Mouse (Mus musculus) liver, postnatal 0 days (tissue): ENCODE measurements around the gene Oas3. TPM values are rescaled to one million over a fixed set of nuclear protein-coding genes. Genes with fewer than 3 reads are reported as not detected.

Experiments
- ATAC-seq: fragments of 200-750 bp; cut with Nextera tagmentation; 2 replicates; pipeline ENCODE4 v1.8.0; 2017; ENCODE audit warnings: mild to moderate bottlenecking, moderate library complexity
- DNase-seq: peaks from one replicate; pipeline ENCODE4 v3.0.0-alpha.2; 2016
- H3K27ac ChIP-seq: fragments of 300-500 bp; sonication (generic); 2 replicates; pipeline ENCODE4 v1.5.1; 2014; ENCODE audit warnings: antibody characterized with exemption, moderate library complexity, mild to moderate bottlenecking, low read depth
- H3K27me3 ChIP-seq: fragments of 300-500 bp; sonication (generic); 2 replicates; pipeline ENCODE4 v1.6.1; 2014; ENCODE audit warnings: low read length, control low read depth, mixed read lengths; ENCODE audit not compliant: insufficient read depth
- H3K36me3 ChIP-seq: fragments of 300-500 bp; sonication (generic); replicated peaks from 2 replicates; pipeline ENCODE4 v1.6.1; 2014; ENCODE audit warnings: mild to moderate bottlenecking, control low read depth, low read length, moderate library complexity, mixed read lengths; ENCODE audit not compliant: insufficient read depth
- H3K4me1 ChIP-seq: fragments of 300-500 bp; sonication (generic); 2 replicates; pipeline ENCODE4 v1.6.1; 2014; ENCODE audit warnings: antibody characterized with exemption, mild to moderate bottlenecking, control low read depth; ENCODE audit not compliant: insufficient read depth
- H3K4me2 ChIP-seq: fragments of 300-500 bp; sonication (generic); 2 replicates; pipeline ENCODE4 v1.6.1; 2014; ENCODE audit warnings: low read depth, mild to moderate bottlenecking, low read length, moderate library complexity, mixed read lengths
- H3K4me3 ChIP-seq: fragments of 300-500 bp; sonication (generic); 2 replicates; pipeline ENCODE4 v1.5.1; 2014; ENCODE audit warnings: low read depth, low read length
- H3K9ac ChIP-seq: fragments of 300-500 bp; sonication (generic); replicated peaks from 2 replicates; pipeline ENCODE4 v1.6.1; 2014; ENCODE audit warnings: mild to moderate bottlenecking, moderate library complexity
- H3K9me3 ChIP-seq: fragments of 300-500 bp; sonication (generic); 2 replicates; pipeline ENCODE4 v1.6.1; 2016; ENCODE audit warnings: mild to moderate bottlenecking, control low read depth, low read length, mixed read lengths
- CTCF ChIP-seq: sonication (generic); IDR thresholded peaks from 2 replicates; pipeline ENCODE4 v1.5.1; 2016; ENCODE audit warnings: antibody characterized with exemption, low read depth
- EP300 ChIP-seq: IDR thresholded peaks from 2 replicates; pipeline ENCODE4 v1.6.1; 2016; ENCODE audit warnings: antibody characterized with exemption, low read depth, mild to moderate bottlenecking
- WGBS: fragments of 180-500 bp; shearing (Covaris S2); extraction: QIAGEN DNeasy Blood & Tissue Kit; methylation state at CpG from one replicate; pipeline ENCODE4 v1.1.7; 2014; ENCODE audit not compliant: insufficient replicate concordance; 5-methylcytosine and 5-hydroxymethylcytosine counted together
- polyA plus RNA-seq: library from polyadenylated mRNA; unstranded; fragments of >200 nt; fragmentation: Nextera tagmentation; extraction: Ambion mirVana; gene quantifications from 2 replicates; pipeline ENCODE4 v1.2.1, GENCODE M21; 2015

Oas3 gene
- polyA plus RNA-seq, 1 experiment from 2014 or later, result 2.1 TPM

DNA sequence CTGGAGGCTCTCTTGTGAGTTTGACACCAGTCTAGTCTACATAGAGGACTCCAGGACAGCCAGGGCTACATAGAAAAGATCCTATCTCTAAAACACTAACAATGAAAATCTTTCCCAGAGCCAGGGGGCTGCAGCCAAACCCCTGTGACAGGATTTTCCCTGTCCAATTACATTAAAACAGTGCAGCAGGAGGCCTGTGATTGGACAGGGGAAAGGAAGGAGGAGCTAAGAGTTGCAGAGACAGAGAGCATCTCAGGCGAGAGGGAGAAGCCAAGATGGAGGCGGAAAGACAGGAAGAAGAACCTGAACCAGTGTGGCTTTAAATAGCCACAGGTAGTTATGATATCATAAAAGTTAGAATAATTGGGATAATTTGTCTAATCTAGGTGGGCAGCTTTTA, 5.0 kb upstream of the Oas3 start:
- no peak overlapping the region for H3K27ac ChIP-seq
- H3K4me3 ChIP-seq, result no peak overlapping the region
- H3K4me1 ChIP-seq, result peaks cover 8% of the 10 kb centered on the region; the same call in 1 of the 2 replicates
- ATAC-seq (no peak), DNase-seq (no peak)
- no peaks in the 10 kb centered on the region for H3K36me3 ChIP-seq
- no peaks in the 10 kb centered on the region for H3K27me3 ChIP-seq
- H3K9me3 ChIP-seq, result no peaks in the 10 kb centered on the region
- WGBS, result 80% methylated on average over 2 of the region's 2 CpGs
- H3K9ac ChIP-seq, result no peak overlapping the region
- TF ChIP-seq EP300, result no peak
- TF ChIP-seq CTCF, result no peak
- H3K4me2 ChIP-seq, result no peak overlapping the region

DNA sequence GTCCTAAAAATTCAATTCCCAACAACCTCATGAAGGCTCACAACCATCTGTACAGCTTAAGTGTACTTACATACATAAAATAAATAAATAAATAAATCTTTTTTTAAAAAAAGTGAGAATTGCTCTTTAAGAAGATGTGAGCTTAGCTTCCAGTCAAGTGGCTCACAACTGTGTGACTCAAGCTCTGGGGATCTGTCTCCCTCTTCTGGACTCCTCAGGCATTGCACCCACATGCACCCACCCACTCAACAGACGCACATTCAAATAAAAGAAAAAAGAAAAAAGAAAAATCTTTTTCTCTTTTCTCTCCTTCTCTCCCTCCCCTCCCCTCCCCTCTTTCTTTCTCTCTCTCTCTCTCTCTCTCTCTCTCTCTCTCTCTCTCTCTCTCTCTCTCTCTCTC, 4.2 kb upstream of the Oas3 start:
- no peak overlapping the region for H3K4me3 ChIP-seq
- WGBS, result 100% methylated on average over 1 of the region's 1 CpGs
- H3K27me3 ChIP-seq, result no peaks in the 10 kb centered on the region
- no peak overlapping the region for H3K9ac ChIP-seq
- H3K27ac ChIP-seq, result no peak overlapping the region
- H3K9me3 ChIP-seq, result no peaks in the 10 kb centered on the region
- no peaks in the 10 kb centered on the region for H3K36me3 ChIP-seq
- H3K4me1 ChIP-seq, result peaks cover 8% of the 10 kb centered on the region; the same call in 1 of the 2 replicates
- no peak overlapping the region for H3K4me2 ChIP-seq
- no peak for ATAC-seq
- TF ChIP-seq EP300, result no peak
- peak; percentile 50 for TF ChIP-seq CTCF
- DNase-seq, result no peak

DNA sequence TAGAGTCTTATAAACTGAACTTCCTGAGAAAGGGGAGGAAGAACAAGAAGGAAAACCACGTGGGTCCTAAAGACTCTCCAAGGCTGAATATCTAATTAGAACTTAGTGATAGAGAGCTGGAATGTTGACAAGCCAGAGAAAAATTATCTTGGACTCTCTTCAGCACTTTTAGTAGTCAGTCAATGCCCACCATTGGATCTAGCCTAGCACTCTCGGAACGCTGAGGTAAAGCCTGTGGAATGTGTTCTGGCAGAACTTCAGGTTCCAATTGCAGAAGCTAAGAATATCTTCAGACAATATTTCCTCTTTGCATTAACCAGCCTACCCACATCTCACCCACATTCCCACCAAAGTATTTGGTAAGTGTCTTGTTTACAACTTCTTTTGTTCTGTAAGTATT, 2.5 kb upstream of the Oas3 start:
- Histone ChIP-seq H3K4me2 (no peak overlapping the region), H3K4me1 (peaks cover 13% of the 10 kb centered on the region; the same call in 1 of the 2 replicates), H3K9ac (no peak overlapping the region), H3K27ac (no peak overlapping the region), H3K36me3 (no peaks in the 10 kb centered on the region), H3K27me3 (no peaks in the 10 kb centered on the region), H3K9me3 (no peaks in the 10 kb centered on the region), H3K4me3 (no peak overlapping the region)
- 26% methylated on average over 3 of the region's 3 CpGs for WGBS
- TF ChIP-seq CTCF (no peak), EP300 (no peak)
- no peak for DNase-seq
- no peak for ATAC-seq

DNA sequence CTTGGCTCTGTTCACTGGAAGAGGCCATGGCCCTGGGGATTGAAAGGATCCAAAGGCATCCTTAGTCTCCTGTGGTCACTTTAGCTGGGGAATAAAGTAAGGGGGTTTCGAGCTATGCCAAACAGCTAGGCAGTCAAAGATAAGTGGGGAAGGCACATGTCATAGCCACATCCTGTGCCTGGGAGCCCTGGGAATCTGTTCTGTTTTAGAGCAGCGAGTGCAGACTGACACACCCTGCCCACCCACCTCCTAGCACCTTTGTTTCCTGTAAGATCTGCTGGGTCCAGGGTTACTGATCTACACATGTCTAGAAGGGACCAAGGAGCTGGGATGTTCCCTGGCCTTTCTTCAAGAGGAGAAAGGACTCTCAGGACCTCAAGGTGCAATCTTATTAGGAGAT, 1.5 kb upstream of the Oas3 start:
- Histone ChIP-seq H3K9me3 (no peaks in the 10 kb centered on the region), H3K27ac (no peak overlapping the region), H3K9ac (no peak overlapping the region), H3K27me3 (no peaks in the 10 kb centered on the region), H3K4me3 (no peak overlapping the region), H3K4me1 (peaks cover 13% of the 10 kb centered on the region; the same call in 1 of the 2 replicates), H3K36me3 (no peaks in the 10 kb centered on the region), H3K4me2 (no peak overlapping the region)
- ATAC-seq, result no peak
- WGBS, result 42% methylated on average over 2 of the region's 2 CpGs
- no peak for DNase-seq
- no peak for TF ChIP-seq CTCF
- TF ChIP-seq EP300, result no peak

DNA sequence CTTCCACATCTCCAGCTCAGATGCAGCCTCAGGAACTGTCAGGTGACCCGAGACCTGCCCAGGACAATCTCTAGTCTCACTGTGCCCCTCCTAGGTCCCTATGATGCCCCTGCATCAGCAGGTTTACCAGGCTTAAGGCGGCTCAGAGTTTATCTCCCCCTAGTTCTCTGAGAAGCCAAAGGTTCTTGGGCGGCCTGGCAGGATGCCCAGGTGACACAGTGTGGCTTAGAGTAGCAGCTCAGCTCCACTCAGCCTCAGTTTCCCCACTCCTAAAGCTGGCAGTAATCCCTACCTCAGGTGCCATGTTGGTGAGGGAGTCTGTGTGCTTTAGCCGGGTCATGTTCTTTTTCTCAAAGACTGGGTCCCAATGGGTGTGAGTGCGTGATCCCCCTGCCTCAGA, 660 bp downstream of the Oas3 start:
- Histone ChIP-seq H3K36me3 (no peaks in the 10 kb centered on the region), H3K4me3 (peak overlapping the region; percentile 53), H3K4me2 (peak overlapping the region; percentile 75), H3K9ac (peak overlapping the region; percentile 71), H3K27me3 (no peaks in the 10 kb centered on the region), H3K4me1 (peaks cover 13% of the 10 kb centered on the region; the same call in 1 of the 2 replicates), H3K9me3 (no peaks in the 10 kb centered on the region), H3K27ac (peak overlapping the region; percentile 73; the same call in 1 of the 2 replicates)
- no peak for ATAC-seq
- no peak for TF ChIP-seq CTCF
- TF ChIP-seq EP300, result no peak
- 50% methylated on average over 5 of the region's 5 CpGs for whole genome bisulfite sequencing
- peak; percentile 34 for DNase-seq

DNA sequence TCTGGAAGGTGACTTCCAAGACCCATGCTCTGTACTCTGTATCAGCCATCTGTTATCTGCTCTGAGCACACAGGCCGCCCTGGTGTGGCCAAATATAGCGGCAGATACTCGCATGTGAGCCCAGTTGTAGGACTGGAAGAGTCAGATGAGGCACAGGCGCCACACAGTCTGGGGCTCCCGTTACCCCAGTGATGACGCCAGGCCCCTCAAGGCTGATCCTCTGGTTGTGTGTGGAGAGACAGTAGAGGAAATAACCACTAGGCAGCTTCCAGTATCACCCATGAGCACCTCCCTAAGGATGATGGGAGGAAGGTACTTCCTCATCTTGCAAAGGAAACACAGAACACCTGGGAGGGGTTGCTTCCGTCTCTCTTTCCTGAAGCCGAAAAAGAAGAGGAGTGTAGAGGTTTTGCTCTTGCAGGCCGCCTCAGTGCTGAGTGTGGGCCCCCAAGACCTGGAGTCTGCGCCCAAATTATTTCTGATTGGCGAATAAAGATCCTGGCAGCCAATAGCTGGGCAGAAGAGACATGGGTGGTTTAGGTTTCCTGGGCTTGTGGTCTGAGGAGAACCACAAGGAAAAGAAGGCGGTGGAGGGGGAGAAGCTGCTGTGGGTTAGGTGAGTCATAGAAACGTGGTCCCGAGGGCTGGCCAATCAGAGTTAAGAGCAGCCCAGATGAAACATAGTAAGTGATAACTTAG, 2.0 kb downstream of the Oas3 start:
- 25% methylated on average over 14 of the region's 14 CpGs for WGBS
- Histone ChIP-seq H3K36me3 (no peaks in the 10 kb centered on the region), H3K4me3 (peak overlapping the region; percentile 53), H3K9ac (no peak overlapping the region), H3K4me1 (peaks cover 13% of the 10 kb centered on the region; the same call in 1 of the 2 replicates), H3K27me3 (no peaks in the 10 kb centered on the region), H3K27ac (peak overlapping the region; percentile 73), H3K9me3 (no peaks in the 10 kb centered on the region), H3K4me2 (peak overlapping the region; percentile 75)
- peak; percentile 46 for DNase-seq
- ATAC-seq, result peak; percentile 83
- TF ChIP-seq EP300 (peak; percentile 55; the same call in 1 of the 2 replicates), CTCF (no peak)
